In the genomic region with DNA sequence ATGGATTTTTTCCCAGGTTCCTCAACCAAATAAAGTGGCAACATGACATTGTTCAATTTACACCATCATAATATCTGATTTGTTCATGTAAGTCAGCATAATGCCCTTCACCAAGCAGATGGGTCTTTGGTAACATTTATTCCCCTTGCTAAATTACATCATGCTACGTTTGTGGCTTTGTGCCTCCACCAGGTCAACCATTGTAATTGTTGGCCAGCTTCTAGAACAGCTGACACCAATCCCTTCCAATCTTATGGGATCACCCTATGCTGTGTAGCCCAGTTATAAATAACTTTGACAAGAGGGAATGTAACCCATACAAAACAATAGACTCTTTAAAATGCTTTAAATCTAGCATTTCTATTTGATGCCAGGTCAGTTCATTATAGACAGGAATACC, we compare ENCODE assay signal across 14 mouse cellular contexts.
"Had no signal": no experiment of that assay in that cellular context is flagged by ENCODE, and none has a peak within 500 bp of the region (broad histone marks: within the 10 kb centered on the region; RNA-seq: fewer than 3 reads in every experiment).

No protein-coding gene starts in this region.

- DNase-seq: gastrocnemius, adult 2 months; gastrocnemius, postnatal 10 days; gastrocnemius, postnatal 25 days; heart, adult 18-20 months; heart, postnatal 14 days; heart, postnatal 36 days; kidney, adult 11 months; kidney, adult 2 months; kidney, adult 9 months; kidney, postnatal 14 days; kidney, postnatal 36 days; layer of hippocampus, adult 9-11 months; layer of hippocampus, postnatal 36 days; left cerebral cortex, postnatal 4 days had no signal
